In genomic region chr9:56748056-56748455, GRCm38 (mm10) we compare ENCODE assay signal across 23 mouse cellular contexts. TPM values are rescaled to one million over a fixed set of nuclear protein-coding genes. Genes with fewer than 3 reads are reported as not detected.
DNase-seq lines count a peak whose midpoint lies in the region; ATAC-seq and TF ChIP-seq lines count a peak whose summit lies in the region.
"Had no signal": no experiment of that assay in that cellular context is flagged by ENCODE, and none has a peak within 500 bp of the region (broad histone marks: within the 10 kb centered on the region; RNA-seq: fewer than 3 reads in every experiment).

No protein-coding gene starts in this region.

- no peaks in the 10 kb centered on the region for H3K36me3 ChIP-seq in forebrain, postnatal 0 days (ENCODE audit: insufficient read depth)
- no peaks in the 10 kb centered on the region for H3K36me3 ChIP-seq in forebrain, embryonic 14.5 days (ENCODE audit: control insufficient read depth, insufficient read depth, low read length)
- no peaks in the 10 kb centered on the region for H3K36me3 ChIP-seq in midbrain, postnatal 0 days (ENCODE audit: insufficient read depth, low read length)
- no peaks in the 10 kb centered on the region for H3K36me3 ChIP-seq in midbrain, embryonic 14.5 days (ENCODE audit: control insufficient read depth, insufficient read depth, low read length)
- H3K36me3 ChIP-seq: limb, embryonic 15.5 days; liver, embryonic 15.5 days; lung, embryonic 15.5 days; midbrain, embryonic 12.5 days had no signal

- no peak for DNase-seq in forebrain, postnatal 0 days
- DNase-seq in forebrain, embryonic 14.5 days (ENCODE audit: low spot score): no peak
- DNase-seq in midbrain, postnatal 0 days (ENCODE audit: low spot score): peak; percentile 53
- no peak for DNase-seq in midbrain, embryonic 14.5 days
- DNase-seq in cerebellum, adult 9-10 months: peak; percentile 80
- no peak for DNase-seq in heart, adult 9 months (ENCODE audit: low spot score in 2 of 2)
- DNase-seq: adrenal gland, postnatal 10 days; gastrocnemius, postnatal 25 days; heart, adult 18-20 months; kidney, adult 2 months; kidney, postnatal 10 days; layer of hippocampus, postnatal 36 days; right cerebral cortex, postnatal 25 days; spleen, adult 18-20 months had no signal

- no peak overlapping the region for H3K4me3 ChIP-seq in forebrain, postnatal 0 days (ENCODE audit: low read depth, low read length)
- H3K4me3 ChIP-seq in forebrain, embryonic 14.5 days (ENCODE audit: low read depth, low read length): no peak overlapping the region
- H3K4me3 ChIP-seq in midbrain, postnatal 0 days (ENCODE audit: low read depth, low read length): no peak overlapping the region
- H3K4me3 ChIP-seq in midbrain, embryonic 14.5 days (replicated peaks; ENCODE audit: low read depth, low read length): no peak overlapping the region
- H3K4me3 ChIP-seq in cortical plate, adult 2 months (ENCODE audit: insufficient read depth, low read length): no peak overlapping the region
- H3K4me3 ChIP-seq: forebrain, embryonic 13.5 days; limb, embryonic 15.5 days; liver, embryonic 15.5 days; lung, embryonic 15.5 days; midbrain, embryonic 12.5 days had no signal

- TF ChIP-seq POLR2A in cortical plate, adult 2 months (IDR thresholded peaks at IDR 0.05; ENCODE audit: extremely low read depth, insufficient read depth, low read length): no peak

- peaks cover 8% of the 10 kb centered on the region for H3K4me1 ChIP-seq in forebrain, postnatal 0 days (ENCODE audit: insufficient read depth)
- H3K4me1 ChIP-seq in forebrain, embryonic 14.5 days (ENCODE audit: control insufficient read depth, insufficient read depth, low read length): peaks cover 13% of the 10 kb centered on the region
- peaks cover 7% of the 10 kb centered on the region for H3K4me1 ChIP-seq in midbrain, postnatal 0 days (ENCODE audit: insufficient read depth, low read length)
- peaks cover 11% of the 10 kb centered on the region for H3K4me1 ChIP-seq in midbrain, embryonic 14.5 days (ENCODE audit: control insufficient read depth, insufficient read depth, low read length)
- H3K4me1 ChIP-seq in cortical plate, adult 2 months (ENCODE audit: control insufficient read depth, insufficient read depth, low read length): peaks cover 4% of the 10 kb centered on the region; the same call in 1 of the 2 replicates
- H3K4me1 ChIP-seq: limb, embryonic 15.5 days; liver, embryonic 15.5 days; lung, embryonic 15.5 days had no signal

- H3K9ac ChIP-seq in forebrain, postnatal 0 days: no peak overlapping the region
- H3K9ac ChIP-seq in forebrain, embryonic 14.5 days (ENCODE audit: low read length): no peak overlapping the region
- H3K9ac ChIP-seq in midbrain, postnatal 0 days (replicated peaks; ENCODE audit: low read length, poor library complexity, severe bottlenecking): no peak overlapping the region
- no peak overlapping the region for H3K9ac ChIP-seq in midbrain, embryonic 14.5 days (replicated peaks; ENCODE audit: low read length)
- H3K9ac ChIP-seq: forebrain, embryonic 13.5 days; hindbrain, embryonic 14.5 days; limb, embryonic 15.5 days; liver, embryonic 15.5 days; lung, embryonic 15.5 days; midbrain, embryonic 12.5 days had no signal

- TF ChIP-seq CTCF in forebrain, postnatal 0 days (IDR thresholded peaks at IDR 0.05; ENCODE audit: low read depth): no peak
- TF ChIP-seq CTCF in midbrain, postnatal 0 days (IDR thresholded peaks at IDR 0.05): no peak
- TF ChIP-seq CTCF in cortical plate, adult 2 months (IDR thresholded peaks at IDR 0.05; ENCODE audit: extremely low read depth, insufficient read depth, low read length): no peak

- 0 out of 2 replicates have a peak overlapping the region, but pooled peaks have one; percentile 5 for H3K27ac ChIP-seq in forebrain, postnatal 0 days (ENCODE audit: low read depth, low read length)
- no peak overlapping the region for H3K27ac ChIP-seq in forebrain, embryonic 14.5 days (ENCODE audit: low read depth, low read length)
- no peak overlapping the region for H3K27ac ChIP-seq in midbrain, postnatal 0 days (ENCODE audit: low read depth, low read length)
- no peak overlapping the region; the same call in 1 of the 2 replicates for H3K27ac ChIP-seq in midbrain, embryonic 14.5 days (replicated peaks; ENCODE audit: low read depth, low read length)
- peak overlapping the region; percentile 58; the same call in 1 of the 2 replicates for H3K27ac ChIP-seq in cortical plate, adult 2 months (ENCODE audit: insufficient read depth, low read length)
- H3K27ac ChIP-seq: forebrain, embryonic 13.5 days; hindbrain, embryonic 14.5 days; limb, embryonic 15.5 days; liver, embryonic 15.5 days; lung, embryonic 15.5 days; midbrain, embryonic 12.5 days had no signal

- WGBS in forebrain, postnatal 0 days: 50% methylated on average over 5 of the region's 5 CpGs
- 49% methylated on average over 5 of the region's 5 CpGs for WGBS in forebrain, embryonic 14.5 days
- 59% methylated on average over 5 of the region's 5 CpGs for WGBS in midbrain, postnatal 0 days
- 44% methylated on average over 5 of the region's 5 CpGs for WGBS in midbrain, embryonic 14.5 days

- ATAC-seq in forebrain, postnatal 0 days: no peak
- no peak for ATAC-seq in forebrain, embryonic 14.5 days
- no peak for ATAC-seq in midbrain, postnatal 0 days (ENCODE audit: low FRiP score)
- no peak for ATAC-seq in midbrain, embryonic 14.5 days (ENCODE audit: low FRiP score, low TSS enrichment)
- ATAC-seq in megakaryocyte-erythroid progenitor cell, adult 5-6 weeks (replicated peaks; ENCODE audit: low FRiP score, low TSS enrichment, poor library complexity, severe bottlenecking): no peak
- ATAC-seq: activated CD4-positive, CD25-positive, alpha-beta regulatory T cell, adult 4 months; forebrain, embryonic 13.5 days had no signal

- H3K27me3 ChIP-seq in forebrain, postnatal 0 days (ENCODE audit: insufficient read depth, low read length): no peaks in the 10 kb centered on the region; the same call in 1 of the 2 replicates
- peaks cover 28% of the 10 kb centered on the region for H3K27me3 ChIP-seq in forebrain, embryonic 14.5 days (replicated peaks; ENCODE audit: control insufficient read depth, insufficient read depth, low read length)
- no peaks in the 10 kb centered on the region for H3K27me3 ChIP-seq in midbrain, postnatal 0 days (ENCODE audit: insufficient read depth, low read length)
- H3K27me3 ChIP-seq in midbrain, embryonic 14.5 days (ENCODE audit: control insufficient read depth, insufficient read depth, low read length): no peaks in the 10 kb centered on the region
- H3K27me3 ChIP-seq: liver, embryonic 15.5 days; lung, embryonic 15.5 days had no signal

- no peak overlapping the region for H3K4me2 ChIP-seq in forebrain, postnatal 0 days (ENCODE audit: low read depth)
- H3K4me2 ChIP-seq in forebrain, embryonic 14.5 days (ENCODE audit: low read length): no peak overlapping the region
- H3K4me2 ChIP-seq in midbrain, postnatal 0 days (ENCODE audit: low read depth, low read length, poor library complexity, severe bottlenecking): no peak overlapping the region
- no peak overlapping the region for H3K4me2 ChIP-seq in midbrain, embryonic 14.5 days (ENCODE audit: low read length)
- H3K4me2 ChIP-seq: forebrain, embryonic 13.5 days; hindbrain, embryonic 14.5 days; limb, embryonic 15.5 days; liver, embryonic 15.5 days; lung, embryonic 15.5 days; midbrain, embryonic 12.5 days had no signal

- H3K9me3 ChIP-seq in forebrain, postnatal 0 days (ENCODE audit: low read length): no peaks in the 10 kb centered on the region
- H3K9me3 ChIP-seq in forebrain, embryonic 14.5 days (replicated peaks; ENCODE audit: control insufficient read depth, low read length): no peaks in the 10 kb centered on the region
- no peaks in the 10 kb centered on the region for H3K9me3 ChIP-seq in midbrain, postnatal 0 days (ENCODE audit: low read length)
- H3K9me3 ChIP-seq in midbrain, embryonic 14.5 days (ENCODE audit: control insufficient read depth, low read length): no peaks in the 10 kb centered on the region
- H3K9me3 ChIP-seq: forebrain, embryonic 13.5 days; limb, embryonic 15.5 days; liver, embryonic 15.5 days; lung, embryonic 15.5 days; midbrain, embryonic 12.5 days had no signal

RNA-seq across cellular contexts. Expression of gene Lingo1, which starts 48.2 kb away (rescaled TPM):
- 90.3 and 103 TPM in 2 replicates for total RNA-seq in forebrain, postnatal 0 days (2014; rRNA removed)
- polyA plus RNA-seq in forebrain, postnatal 0 days (2015; fragmentation: Nextera tagmentation; extraction: Ambion mirVana): 98.6 and 114 TPM in 2 replicates
- 19.0 and 26.7 TPM in 2 replicates for polyA plus RNA-seq in forebrain, embryonic 14.5 days (2014; fragmentation: Nextera tagmentation; extraction: Ambion mirVana)
- total RNA-seq in midbrain, postnatal 0 days (2014; rRNA removed): 145 and 192 TPM in 2 replicates
- 110 and 114 TPM in 2 replicates for polyA plus RNA-seq in midbrain, postnatal 0 days (2015; fragmentation: Nextera tagmentation; extraction: Ambion mirVana)
- polyA plus RNA-seq in midbrain, embryonic 14.5 days (2014; fragmentation: Nextera tagmentation; extraction: Ambion mirVana): 49.4 and 72.2 TPM in 2 replicates
- 465 and 476 TPM in 2 replicates for polyA plus RNA-seq in cortical plate, adult 2 months (2012; rRNA removed)
- total RNA-seq in megakaryocyte-erythroid progenitor cell, adult 5-6 weeks (2014; fragmentation: Nextera tagmentation): not detected in 2 replicates
- total RNA-seq in megakaryocyte-erythroid progenitor cell, adult 5-6 weeks (2017): not detected in 2 replicates
- polyA plus RNA-seq: activated CD4-positive, CD25-positive, alpha-beta regulatory T cell, adult 4 months had no signal

Comparison
In these comparisons a context has a peak if more than half of its experiments do, and no peak if none do; other contexts are left out.
1. DNase-seq: peak in midbrain, postnatal 0 days (single experiment) and cerebellum, adult 9-10 months (single experiment); none in forebrain, postnatal 0 days (single experiment), forebrain, embryonic 14.5 days (single experiment), midbrain, embryonic 14.5 days (single experiment) and heart, adult 9 months (0 of 2).
2. H3K27ac ChIP-seq: peak in forebrain, postnatal 0 days (single experiment) and cortical plate, adult 2 months (single experiment); none in forebrain, embryonic 14.5 days (single experiment), midbrain, postnatal 0 days (single experiment) and midbrain, embryonic 14.5 days (single experiment).